Mouse (Mus musculus): ENCODE results near the gene Shank3.

DNA sequence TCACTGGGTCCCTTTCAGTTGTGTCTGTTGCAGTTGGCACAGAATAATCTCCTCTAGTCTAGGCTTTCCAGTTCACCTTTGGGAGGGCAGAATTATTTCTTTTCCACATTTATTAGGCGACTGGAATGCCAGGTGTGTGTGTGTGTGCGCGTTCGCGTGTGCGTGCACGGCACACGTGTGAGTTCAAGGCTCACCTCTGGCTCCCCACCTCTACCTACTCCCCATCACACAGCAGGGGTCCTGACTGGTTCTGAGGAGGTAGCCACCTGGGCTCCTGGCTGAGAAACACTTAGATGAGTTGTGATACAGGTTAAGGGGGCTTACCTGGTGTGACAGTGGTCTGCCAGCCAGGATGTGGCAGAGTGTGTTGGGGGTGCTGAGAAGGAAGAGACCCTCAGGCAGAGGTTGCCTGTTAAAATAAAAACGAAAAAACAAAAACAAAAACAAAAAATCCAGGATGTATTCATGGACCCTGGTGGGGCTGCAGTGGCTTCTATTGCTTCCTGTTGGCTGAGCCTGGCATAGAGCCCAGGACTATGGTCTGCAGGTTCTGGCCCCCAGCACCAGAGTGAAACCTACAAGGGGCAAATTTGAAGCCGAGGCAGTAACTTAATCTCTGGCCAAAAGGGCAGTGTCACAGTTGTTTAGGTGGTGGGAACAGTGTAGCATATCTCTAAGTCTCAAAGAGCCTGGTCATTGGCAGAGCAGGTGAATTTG, 23.3 kb downstream of the Shank3 start:
- no peak for TF ChIP-seq CTCF (IDR thresholded peaks at IDR 0.05; ENCODE audit: low read depth)
- no peak for TF ChIP-seq EP300 (IDR thresholded peaks at IDR 0.05; ENCODE audit: low read depth)
